Mouse (Mus musculus) heart, embryonic 16.5 days (tissue): ENCODE measurements around the gene Gch1. TPM values are rescaled to one million over a fixed set of nuclear protein-coding genes. Genes with fewer than 3 reads are reported as not detected.
A peak's percentile ranks its signal among the peaks of the same experiment; 100 is the strongest.

Experiments used
- ATAC-seq: fragments of 200-750 bp; cut with Nextera tagmentation; replicated peaks from 2 replicates; pipeline ENCODE4 v1.8.0; 2017; ENCODE audit warnings: moderate number of reproducible peaks; ENCODE audit not compliant: insufficient read depth, low FRiP score; ENCODE audit errors: extremely low read depth
- H3K27ac ChIP-seq: fragments of 300-500 bp; sonication (generic); 2 replicates; pipeline ENCODE4 v1.5.1; 2014; ENCODE audit warnings: mild to moderate bottlenecking, low read length, control low read depth, moderate library complexity
- H3K27me3 ChIP-seq: fragments of 300-500 bp; sonication (generic); 2 replicates; pipeline ENCODE4 v1.6.1; 2014; ENCODE audit warnings: low read length, mixed read lengths; ENCODE audit not compliant: control insufficient read depth, insufficient read depth
- H3K36me3 ChIP-seq: fragments of 300-500 bp; sonication (generic); 2 replicates; pipeline ENCODE4 v1.6.1; 2014; ENCODE audit not compliant: control insufficient read depth, insufficient read depth
- H3K4me1 ChIP-seq: fragments of 300-500 bp; sonication (generic); 2 replicates; pipeline ENCODE4 v1.6.1; 2014; ENCODE audit warnings: low read length, mixed read lengths; ENCODE audit not compliant: control insufficient read depth, insufficient read depth
- H3K4me2 ChIP-seq: fragments of 300-500 bp; sonication (generic); 2 replicates; pipeline ENCODE4 v1.6.1; 2014; ENCODE audit warnings: low read depth, mild to moderate bottlenecking, control low read depth, low read length
- H3K4me3 ChIP-seq: fragments of 300-500 bp; sonication (generic); 2 replicates; pipeline ENCODE4 v1.5.1; 2014; ENCODE audit warnings: mild to moderate bottlenecking, control low read depth, low read length
- H3K9ac ChIP-seq: fragments of 300-500 bp; sonication (generic); 2 replicates; pipeline ENCODE4 v1.6.1; 2014; ENCODE audit warnings: low read length, control low read depth
- H3K9me3 ChIP-seq: fragments of 300-500 bp; sonication (generic); replicated peaks from 2 replicates; pipeline ENCODE4 v1.6.1; 2016; ENCODE audit warnings: low read length; ENCODE audit not compliant: control insufficient read depth
- WGBS: fragments of 180-500 bp; shearing (Covaris S2); extraction: QIAGEN DNeasy Blood & Tissue Kit; methylation state at CpG from one replicate; pipeline ENCODE4 v1.1.7; 2014; 5-methylcytosine and 5-hydroxymethylcytosine counted together
- polyA plus RNA-seq: library from polyadenylated mRNA; unstranded; fragments of >200 nt; fragmentation: Nextera tagmentation; extraction: Ambion mirVana; gene quantifications from 2 replicates; pipeline ENCODE4 v1.2.1, GENCODE M21; 2015

The Gch1 gene
- polyA plus RNA-seq, 1 experiment from 2014 or later, result 7.0 TPM

- H3K4me2 ChIP-seq, result peak overlapping the region; percentile 8; the same call in 1 of the 2 replicates
- WGBS, result 48% methylated on average over 13 of the region's 13 CpGs
- H3K9ac ChIP-seq, result 0 out of 2 replicates have a peak overlapping the region, but pooled peaks have one; percentile 20
- no peak overlapping the region for H3K27ac ChIP-seq
- H3K4me3 ChIP-seq, result no peak overlapping the region
- no peaks in the 10 kb centered on the region for H3K27me3 ChIP-seq
- H3K4me1 ChIP-seq, result peaks cover 12% of the 10 kb centered on the region
- no peaks in the 10 kb centered on the region for H3K36me3 ChIP-seq
- ATAC-seq, result no peak; the same call in 1 of the 2 replicates
- H3K9me3 ChIP-seq, result no peaks in the 10 kb centered on the region; the same call in 1 of the 2 replicates
These were observed 11.3 kb downstream of the Gch1 start for GRCm38 (mm10) chr14:47177846-47178414.

- Histone ChIP-seq H3K4me3 (no peak overlapping the region), H3K9me3 (no peaks in the 10 kb centered on the region), H3K4me1 (peaks cover 5% of the 10 kb centered on the region; the same call in 1 of the 2 replicates), H3K36me3 (no peaks in the 10 kb centered on the region), H3K9ac (no peak overlapping the region), H3K27me3 (no peaks in the 10 kb centered on the region), H3K27ac (no peak overlapping the region), H3K4me2 (no peak overlapping the region)
- WGBS, result 90% methylated on average over 5 of the region's 5 CpGs
- ATAC-seq, result no peak
These were observed 13.0 kb downstream of the Gch1 start for GRCm38 (mm10) chr14:47176226-47176625.

- Histone ChIP-seq H3K9me3 (no peaks in the 10 kb centered on the region), H3K4me1 (peaks cover 9% of the 10 kb centered on the region), H3K36me3 (no peaks in the 10 kb centered on the region), H3K4me2 (no peak overlapping the region), H3K27me3 (no peaks in the 10 kb centered on the region), H3K4me3 (no peak overlapping the region), H3K27ac (no peak overlapping the region), H3K9ac (no peak overlapping the region)
- ATAC-seq, result no peak
- 79% methylated on average over 5 of the region's 5 CpGs for WGBS
These were observed 14.1 kb downstream of the Gch1 start for GRCm38 (mm10) chr14:47175136-47175535.

GRCm38 (mm10) chr14:47172073-47172472, 17.1 kb downstream of the Gch1 start:
- Histone ChIP-seq H3K27me3 (no peaks in the 10 kb centered on the region), H3K4me1 (peaks cover 4% of the 10 kb centered on the region), H3K4me2 (no peak overlapping the region), H3K36me3 (0 out of 2 replicates have a peak, but pooled peaks cover 2% of the 10 kb centered on the region), H3K27ac (no peak overlapping the region), H3K9ac (no peak overlapping the region), H3K9me3 (no peaks in the 10 kb centered on the region), H3K4me3 (no peak overlapping the region)
- no peak for ATAC-seq
- WGBS, result 61% methylated on average over 5 of the region's 5 CpGs

GRCm38 (mm10) chr14:47170499-47171109, 18.6 kb downstream of the Gch1 start:
- no peak overlapping the region for H3K27ac ChIP-seq
- H3K9me3 ChIP-seq, result no peaks in the 10 kb centered on the region
- WGBS, result 58% methylated on average over 3 of the region's 3 CpGs
- 0 out of 2 replicates have a peak, but pooled peaks cover 2% of the 10 kb centered on the region for H3K36me3 ChIP-seq
- ATAC-seq, result no peak
- H3K4me3 ChIP-seq, result no peak overlapping the region
- H3K27me3 ChIP-seq, result no peaks in the 10 kb centered on the region
- peaks cover 4% of the 10 kb centered on the region for H3K4me1 ChIP-seq
- no peak overlapping the region for H3K4me2 ChIP-seq
- H3K9ac ChIP-seq, result no peak overlapping the region

GRCm38 (mm10) chr14:47169677-47170410, 19.4 kb downstream of the Gch1 start:
- Histone ChIP-seq H3K9ac (no peak overlapping the region), H3K4me2 (no peak overlapping the region), H3K27me3 (no peaks in the 10 kb centered on the region), H3K27ac (no peak overlapping the region), H3K36me3 (0 out of 2 replicates have a peak, but pooled peaks cover 2% of the 10 kb centered on the region), H3K4me1 (peaks cover 4% of the 10 kb centered on the region), H3K9me3 (no peaks in the 10 kb centered on the region), H3K4me3 (no peak overlapping the region)
- ATAC-seq, result no peak
- WGBS, result 47% methylated on average over 9 of the region's 9 CpGs

- Histone ChIP-seq H3K27me3 (no peaks in the 10 kb centered on the region), H3K4me3 (no peak overlapping the region), H3K9me3 (no peaks in the 10 kb centered on the region), H3K27ac (no peak overlapping the region), H3K4me2 (no peak overlapping the region), H3K4me1 (peaks cover 3% of the 10 kb centered on the region), H3K36me3 (0 out of 2 replicates have a peak, but pooled peaks cover 2% of the 10 kb centered on the region), H3K9ac (no peak overlapping the region)
- no peak for ATAC-seq
- 86% methylated on average over 5 of the region's 5 CpGs for WGBS
These were observed 23.5 kb downstream of the Gch1 start for GRCm38 (mm10) chr14:47165741-47166140.

GRCm38 (mm10) chr14:47165117-47165516, 24.1 kb downstream of the Gch1 start:
- Histone ChIP-seq H3K27ac (no peak overlapping the region), H3K9ac (no peak overlapping the region), H3K4me2 (no peak overlapping the region), H3K4me1 (no peaks in the 10 kb centered on the region), H3K27me3 (no peaks in the 10 kb centered on the region), H3K9me3 (no peaks in the 10 kb centered on the region), H3K4me3 (no peak overlapping the region), H3K36me3 (0 out of 2 replicates have a peak, but pooled peaks cover 2% of the 10 kb centered on the region)
- ATAC-seq, result no peak
- WGBS, result 83% methylated on average over 5 of the region's 5 CpGs

- Histone ChIP-seq H3K4me3 (no peak overlapping the region), H3K27ac (no peak overlapping the region), H3K27me3 (no peaks in the 10 kb centered on the region), H3K9me3 (no peaks in the 10 kb centered on the region), H3K4me1 (no peaks in the 10 kb centered on the region), H3K9ac (no peak overlapping the region), H3K4me2 (no peak overlapping the region), H3K36me3 (0 out of 2 replicates have a peak, but pooled peaks cover 3% of the 10 kb centered on the region)
- ATAC-seq, result no peak
- 61% methylated on average over 4 of the region's 5 CpGs for WGBS
These were observed 27.2 kb downstream of the Gch1 start for GRCm38 (mm10) chr14:47161921-47162427.
